Mouse (Mus musculus) MEL (cell line): ENCODE measurements around the gene Znrf1. TPM values are rescaled to one million over a fixed set of nuclear protein-coding genes. Genes with fewer than 3 reads are reported as not detected.

Experiments
- DNase-seq: peaks from one replicate; pipeline ENCODE4 v3.0.0; 2011; ENCODE audit warnings: low read depth, low spot score
- H3K27ac ChIP-seq: 2 replicates; pipeline ENCODE4 v1.5.1; 2012; ENCODE audit warnings: low read depth, mild to moderate bottlenecking, control low read depth, low read length, moderate library complexity; ENCODE audit not compliant: control insufficient read depth
- H3K27me3 ChIP-seq, 2 experiments: fragments of 150-350 bp in 1 of 2; sonication (generic) in 1 of 2; 2 replicates each; pipeline ENCODE4 v1.6.1; 2012; ENCODE audit warnings: low read length in 2 of 2, mild to moderate bottlenecking in 2 of 2, improper control_type of control experiment in 1 of 2, moderate library complexity in 1 of 2; ENCODE audit not compliant: insufficient read depth in 2 of 2, control insufficient read depth in 1 of 2
- H3K36me3 ChIP-seq, 2 experiments: 2 replicates each; pipeline ENCODE4 v1.6.1; 2012 to 2014; ENCODE audit warnings: low read length in 2 of 2, improper control_type of control experiment in 1 of 2, inconsistent platforms in 1 of 2, mild to moderate bottlenecking in 1 of 2; ENCODE audit not compliant: insufficient read depth in 2 of 2, control insufficient read depth in 1 of 2
- H3K4me1 ChIP-seq, 2 experiments: fragments of 150-350 bp in 1 of 2; sonication (generic) in 1 of 2; 2 replicates each; pipeline ENCODE4 v1.6.1; 2012; ENCODE audit warnings: low read length in 2 of 2, improper control_type of control experiment in 1 of 2, mild to moderate bottlenecking in 1 of 2; ENCODE audit not compliant: insufficient read depth in 2 of 2, control insufficient read depth in 1 of 2
- H3K4me3 ChIP-seq, 2 experiments: fragments of 150-350 bp in 1 of 2; sonication (generic) in 1 of 2; 2 replicates each; pipeline ENCODE4 v1.5.1; 2012; ENCODE audit warnings: low read depth in 2 of 2, low read length in 2 of 2, mild to moderate bottlenecking in 2 of 2, moderate library complexity in 2 of 2, control low read depth in 1 of 2, improper control_type of control experiment in 1 of 2; ENCODE audit not compliant: control insufficient read depth in 1 of 2, insufficient read depth in 1 of 2
- H3K79me2 ChIP-seq: 2 replicates; pipeline ENCODE4 v1.6.1; 2012; ENCODE audit warnings: mild to moderate bottlenecking, low read length, moderate library complexity; ENCODE audit not compliant: control insufficient read depth, poor library complexity, insufficient read depth
- H3K9ac ChIP-seq: 2 replicates; pipeline ENCODE4 v1.6.1; 2012; ENCODE audit warnings: low read depth, mild to moderate bottlenecking, control low read depth, low read length, moderate library complexity; ENCODE audit not compliant: control insufficient read depth, poor library complexity, severe bottlenecking
- H3K9me3 ChIP-seq: fragments of 150-350 bp; sonication (generic); replicated peaks from 2 replicates; pipeline ENCODE4 v1.6.1; 2012; ENCODE audit warnings: mild to moderate bottlenecking, low read length, improper control_type of control experiment, moderate library complexity; ENCODE audit not compliant: insufficient read depth
- BHLHE40 ChIP-seq: IDR thresholded peaks from 2 replicates; pipeline ENCODE4 v1.6.1; 2012; ENCODE audit warnings: low read depth, mild to moderate bottlenecking, inconsistent platforms, low read length, improper control_type of control experiment, borderline replicate concordance
- CHD1 ChIP-seq: IDR thresholded peaks from 2 replicates; pipeline ENCODE4 v1.6.1; 2012; ENCODE audit warnings: low read depth, mild to moderate bottlenecking, inconsistent platforms, low read length, improper control_type of control experiment
- CTCF ChIP-seq, 3 experiments: IDR thresholded peaks in 2 of 3; conservative IDR thresholded peaks in 1 of 3; 2 replicates each; pipeline ENCODE4 v1.5.1; 2011 to 2012; ENCODE audit warnings: low read length in 3 of 3, low read depth in 2 of 3, mild to moderate bottlenecking in 2 of 3, improper control_type of control experiment in 1 of 3, inconsistent platforms in 1 of 3, mixed read lengths in 1 of 3, moderate library complexity in 1 of 3; ENCODE audit not compliant: control insufficient read depth in 1 of 3, insufficient read depth in 1 of 3, poor library complexity in 1 of 3, severe bottlenecking in 1 of 3
- E2F4 ChIP-seq: IDR thresholded peaks from 2 replicates; pipeline ENCODE4 v1.6.1; 2011; ENCODE audit warnings: low read depth, low read length, improper control_type of control experiment, borderline replicate concordance
- EP300 ChIP-seq, 2 experiments: IDR thresholded peaks; 2 replicates each; pipeline ENCODE4 v1.6.1; 2011; ENCODE audit warnings: improper control_type of control experiment in 2 of 2, low read length in 2 of 2, low read depth in 1 of 2, mild to moderate bottlenecking in 1 of 2
- ETS1 ChIP-seq: IDR thresholded peaks from 2 replicates; pipeline ENCODE4 v1.6.1; 2012; ENCODE audit warnings: low read depth, mild to moderate bottlenecking, inconsistent platforms, low read length, improper control_type of control experiment, moderate library complexity
- GABPA ChIP-seq: IDR thresholded peaks from 2 replicates; pipeline ENCODE4 v1.6.1; 2012; ENCODE audit warnings: low read depth, mild to moderate bottlenecking, inconsistent platforms, low read length, improper control_type of control experiment, moderate library complexity
- KAT2A ChIP-seq: conservative IDR thresholded peaks from 2 replicates; pipeline ENCODE4 v1.6.1; 2012; ENCODE audit warnings: low read depth, low read length, improper control_type of control experiment, inconsistent platforms
- MAFK ChIP-seq: IDR thresholded peaks from 2 replicates; pipeline ENCODE4 v1.6.1; 2011; ENCODE audit warnings: low read depth, mild to moderate bottlenecking, low read length, improper control_type of control experiment, borderline replicate concordance
- MEF2A ChIP-seq: IDR thresholded peaks from 2 replicates; pipeline ENCODE4 v1.6.1; 2014; ENCODE audit warnings: low read depth, mild to moderate bottlenecking, inconsistent platforms, low read length, improper control_type of control experiment; ENCODE audit not compliant: poor library complexity, insufficient replicate concordance, severe bottlenecking; ENCODE audit errors: extremely low read depth
- MYC ChIP-seq: IDR thresholded peaks from 2 replicates; pipeline ENCODE4 v1.6.1; 2011; ENCODE audit warnings: low read depth, mild to moderate bottlenecking, low read length, improper control_type of control experiment, moderate library complexity
- NRF1 ChIP-seq: IDR thresholded peaks from 2 replicates; pipeline ENCODE4 v1.6.1; 2014; ENCODE audit warnings: low read depth, mild to moderate bottlenecking, inconsistent platforms, low read length, improper control_type of control experiment, moderate library complexity; ENCODE audit not compliant: poor library complexity, insufficient read depth, severe bottlenecking
- POLR2A ChIP-seq, 2 experiments: IDR thresholded peaks; 2 replicates each; pipeline ENCODE4 v1.6.1; 2011 to 2012; ENCODE audit warnings: low read length in 2 of 2, mild to moderate bottlenecking in 2 of 2, control low read depth in 1 of 2, improper control_type of control experiment in 1 of 2, low read depth in 1 of 2, moderate library complexity in 1 of 2; ENCODE audit not compliant: control insufficient read depth in 1 of 2, insufficient read depth in 1 of 2, poor library complexity in 1 of 2
- POLR2AphosphoS2 ChIP-seq: IDR thresholded peaks from 2 replicates; pipeline ENCODE4 v1.6.1; 2011; ENCODE audit warnings: low read length, improper control_type of control experiment
- RAD21 ChIP-seq: IDR thresholded peaks from 2 replicates; pipeline ENCODE4 v1.6.1; 2011; ENCODE audit warnings: mild to moderate bottlenecking, low read depth, low read length, improper control_type of control experiment
- SIN3A ChIP-seq: IDR thresholded peaks from 2 replicates; pipeline ENCODE4 v1.6.1; 2012; ENCODE audit warnings: low read length, improper control_type of control experiment, inconsistent platforms
- SMC3 ChIP-seq: IDR thresholded peaks from 2 replicates; pipeline ENCODE4 v1.6.1; 2011; ENCODE audit warnings: low read depth, low read length, improper control_type of control experiment
- TBP ChIP-seq: IDR thresholded peaks from 2 replicates; pipeline ENCODE4 v1.8.0; 2011; ENCODE audit warnings: low read depth, low read length, improper control_type of control experiment
- UBTF ChIP-seq: IDR thresholded peaks from 2 replicates; pipeline ENCODE4 v1.6.1; 2012; ENCODE audit warnings: low read depth, mild to moderate bottlenecking, inconsistent platforms, low read length, improper control_type of control experiment, moderate library complexity, borderline replicate concordance; ENCODE audit not compliant: insufficient read depth
- USF1 ChIP-seq: IDR thresholded peaks from 2 replicates; pipeline ENCODE4 v1.6.1; 2014; ENCODE audit warnings: low read depth, mild to moderate bottlenecking, inconsistent platforms, low read length, improper control_type of control experiment, moderate library complexity
- USF2 ChIP-seq, 2 experiments: IDR thresholded peaks; 2 replicates each; pipeline ENCODE4 v1.6.1; 2011 to 2012; ENCODE audit warnings: improper control_type of control experiment in 2 of 2, low read length in 2 of 2, borderline replicate concordance in 1 of 2, inconsistent platforms in 1 of 2, low read depth in 1 of 2, mild to moderate bottlenecking in 1 of 2; ENCODE audit not compliant: insufficient read depth in 1 of 2
- ZNF384 ChIP-seq: IDR thresholded peaks from 2 replicates; pipeline ENCODE4 v1.6.1; 2012; ENCODE audit warnings: low read depth, mild to moderate bottlenecking, inconsistent platforms, low read length, improper control_type of control experiment
- polyA plus RNA-seq, 2 experiments: library from polyadenylated mRNA; stranded (reverse) in 1 of 2; unstranded in 1 of 2; fragments of >175 nt in 1 of 2; fragments of >200 nt in 1 of 2; gene quantifications; 2 replicates each; pipeline versions ENCODE4 v1.2.1 to v1.2.4; 2012; ENCODE audit warnings: low replicate concordance in 2 of 2, low read depth in 1 of 2; ENCODE audit not compliant: insufficient read length in 2 of 2, insufficient read depth in 1 of 2, missing spikeins in 1 of 2
- total RNA-seq: library from RNA; depleted of rRNA; stranded (reverse); fragments of 300-350 nt; gene quantifications from 2 replicates; pipeline ENCODE4 v1.2.3, GENCODE M21; 2012

Znrf1 gene
- total and polyA plus RNA-seq, 3 experiments = 18.4 to 36.0 TPM; not detected in 1

DNA sequence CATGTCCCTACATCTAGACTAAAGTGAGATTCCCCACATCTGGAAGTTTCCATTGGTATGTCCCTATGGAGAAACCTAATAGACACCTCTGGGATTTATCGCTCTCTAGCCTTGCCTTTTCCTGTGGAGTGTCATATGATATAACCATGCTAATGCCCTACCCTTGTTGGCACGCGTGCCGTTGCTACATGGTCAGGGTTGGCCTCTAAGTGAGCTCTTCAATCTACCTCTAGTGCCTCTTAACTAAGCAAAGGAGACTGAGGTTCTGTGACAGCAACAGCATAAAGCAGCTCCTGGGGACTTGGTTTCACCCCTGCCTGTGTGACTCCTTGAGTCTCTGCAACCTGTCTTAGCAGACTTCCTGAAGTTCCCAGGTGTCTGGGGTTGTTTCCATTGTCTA lies 82.4 kb downstream of the Znrf1 start:
- Histone ChIP-seq H3K79me2 (no peaks in the 10 kb centered on the region), H3K4me1 (no peaks in the 10 kb centered on the region), H3K36me3 (no peaks in the 10 kb centered on the region), H3K9me3 (no peaks in the 10 kb centered on the region), H3K27me3 (no peaks in the 10 kb centered on the region), H3K9ac (no peak overlapping the region), H3K27ac (no peak overlapping the region), H3K4me3 (no peak overlapping the region)
- no peak for DNase-seq
- TF ChIP-seq TBP = no peak
- TF ChIP-seq MYC = no peak
- no peak for TF ChIP-seq MEF2A
- TF ChIP-seq KAT2A = no peak
- TF ChIP-seq POLR2AphosphoS2 = no peak
- no peak for TF ChIP-seq UBTF

DNA sequence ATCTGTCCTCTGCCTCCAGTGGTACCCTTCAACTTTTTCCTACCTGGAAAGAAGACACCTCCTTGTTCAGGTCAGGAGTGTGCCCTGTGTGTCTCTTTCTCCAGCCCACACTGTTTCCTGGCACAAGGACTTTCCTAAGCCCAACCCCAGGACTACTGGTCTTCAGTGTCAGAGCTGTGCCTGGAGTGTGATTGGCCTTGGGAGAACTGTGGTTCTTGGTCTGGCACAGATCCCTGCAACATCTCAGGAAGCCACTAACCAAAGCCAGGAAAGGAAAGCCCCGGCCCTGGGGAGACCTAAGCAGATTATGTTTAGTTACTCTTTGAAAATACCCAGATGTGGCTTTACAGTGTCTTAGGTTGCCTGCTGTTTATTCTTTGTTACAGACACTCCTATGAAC lies 84.0 kb downstream of the Znrf1 start:
- no peak for DNase-seq
- no peak overlapping the region for H3K9ac ChIP-seq
- TF ChIP-seq GABPA = no peak
- TF ChIP-seq USF1 = no peak
- no peak for TF ChIP-seq CHD1
- H3K4me3 ChIP-seq = no peak overlapping the region
- H3K9me3 ChIP-seq = no peaks in the 10 kb centered on the region
- no peaks in the 10 kb centered on the region for H3K4me1 ChIP-seq
- no peak overlapping the region for H3K27ac ChIP-seq
- no peaks in the 10 kb centered on the region for H3K27me3 ChIP-seq
- no peaks in the 10 kb centered on the region for H3K36me3 ChIP-seq
- no peaks in the 10 kb centered on the region for H3K79me2 ChIP-seq

DNA sequence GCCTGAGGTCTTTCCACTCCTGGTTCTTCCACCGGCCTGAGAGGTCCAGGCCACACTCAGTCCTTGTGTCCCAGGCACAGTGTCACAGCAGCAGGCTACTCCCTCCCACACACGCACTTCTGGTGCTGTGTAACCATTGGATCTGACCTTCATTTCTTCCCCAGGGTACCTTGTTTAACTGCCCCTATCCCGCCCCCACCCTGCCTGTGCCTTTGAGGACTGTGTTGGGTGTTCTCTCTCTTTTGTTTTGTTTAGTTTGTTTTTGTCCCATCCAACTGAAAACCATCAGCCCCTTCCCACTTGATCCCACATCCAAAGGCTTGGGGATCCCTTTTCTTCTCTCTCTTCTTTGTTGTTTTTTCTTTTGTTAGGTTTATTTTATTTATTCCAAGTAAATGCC lies 86.2 kb downstream of the Znrf1 start:
- H3K4me3 ChIP-seq = no peak overlapping the region
- H3K9ac ChIP-seq = no peak overlapping the region
- no peaks in the 10 kb centered on the region for H3K36me3 ChIP-seq
- H3K9me3 ChIP-seq = no peaks in the 10 kb centered on the region
- TF ChIP-seq USF1 = no peak
- TF ChIP-seq MAFK = no peak
- TF ChIP-seq POLR2AphosphoS2 = no peak
- no peak for TF ChIP-seq EP300 (IDR thresholded peaks at IDR 0.05; ENCODE audit: low read depth in 1 of 2, low read length in 2 of 2)
- no peak for TF ChIP-seq BHLHE40
- no peak for TF ChIP-seq ZNF384
- TF ChIP-seq SIN3A = no peak
- no peak for TF ChIP-seq SMC3
- no peak for TF ChIP-seq GABPA
- TF ChIP-seq USF2 (IDR thresholded peaks at IDR 0.05; ENCODE audit: borderline replicate concordance in 1 of 2, insufficient read depth in 1 of 2, low read depth in 1 of 2, low read length in 2 of 2) = no peak
- TF ChIP-seq RAD21 = no peak
- TF ChIP-seq POLR2A (IDR thresholded peaks at IDR 0.05; ENCODE audit: control insufficient read depth in 1 of 2, insufficient read depth in 1 of 2, low read depth in 1 of 2, low read length in 2 of 2, poor library complexity in 1 of 2) = no peak
- no peak for TF ChIP-seq MYC
- no peak for TF ChIP-seq UBTF
- TF ChIP-seq E2F4 = no peak
- TF ChIP-seq ETS1 = no peak
- TF ChIP-seq NRF1 = no peak
- TF ChIP-seq CTCF (IDR thresholded peaks at IDR 0.05 in 2 of 3, conservative IDR thresholded peaks at IDR 0.05 in 1 of 3; ENCODE audit: control insufficient read depth in 1 of 3, insufficient read depth in 1 of 3, low read depth in 2 of 3, low read length in 3 of 3, poor library complexity in 1 of 3, severe bottlenecking in 1 of 3) = no peak
- DNase-seq = no peak
- no peak overlapping the region for H3K27ac ChIP-seq
- no peaks in the 10 kb centered on the region for H3K79me2 ChIP-seq
- H3K27me3 ChIP-seq = no peaks in the 10 kb centered on the region
- H3K4me1 ChIP-seq = no peaks in the 10 kb centered on the region
